Mouse (Mus musculus) heart, embryonic 13.5 days (tissue): ENCODE data around the gene Gm12569. TPM values are rescaled to one million over a fixed set of nuclear protein-coding genes. Genes with fewer than 3 reads are reported as not detected.
A peak's percentile ranks its signal among the peaks of the same experiment; 100 is the strongest.

Experiments
- ATAC-seq: fragments of 200-750 bp; cut with Nextera tagmentation; 2 replicates; pipeline ENCODE4 v1.8.0; 2017; ENCODE audit warnings: moderate TSS enrichment; ENCODE audit not compliant: insufficient number of reproducible peaks, low FRiP score, low TSS enrichment; ENCODE audit errors: extremely low read depth
- H3K27ac ChIP-seq: fragments of 300-500 bp; sonication (generic); replicated peaks from 2 replicates; pipeline ENCODE4 v1.5.1; 2015; ENCODE audit warnings: moderate library complexity, mild to moderate bottlenecking, inconsistent platforms
- H3K27me3 ChIP-seq: fragments of 300-500 bp; sonication (generic); replicated peaks from 2 replicates; pipeline ENCODE4 v1.6.1; 2015; ENCODE audit warnings: mild to moderate bottlenecking, inconsistent platforms
- H3K36me3 ChIP-seq: fragments of 300-500 bp; sonication (generic); 2 replicates; pipeline ENCODE4 v1.6.1; 2015; ENCODE audit warnings: mild to moderate bottlenecking, inconsistent platforms
- H3K4me1 ChIP-seq: fragments of 300-500 bp; sonication (generic); 2 replicates; pipeline ENCODE4 v1.6.1; 2015; ENCODE audit warnings: inconsistent platforms
- H3K4me2 ChIP-seq: fragments of 300-500 bp; sonication (generic); 2 replicates; pipeline ENCODE4 v1.6.1; 2015; ENCODE audit warnings: inconsistent platforms, mild to moderate bottlenecking, moderate library complexity
- H3K4me3 ChIP-seq: fragments of 300-500 bp; sonication (generic); 2 replicates; pipeline ENCODE4 v1.5.1; 2015; ENCODE audit warnings: moderate library complexity, mild to moderate bottlenecking, inconsistent platforms
- H3K9ac ChIP-seq: fragments of 300-500 bp; sonication (generic); 2 replicates; pipeline ENCODE4 v1.6.1; 2015; ENCODE audit warnings: inconsistent platforms, mild to moderate bottlenecking, moderate library complexity
- H3K9me3 ChIP-seq: fragments of 300-500 bp; sonication (generic); 2 replicates; pipeline ENCODE4 v1.6.1; 2016; ENCODE audit warnings: inconsistent platforms
- WGBS: fragments of 180-500 bp; shearing (Covaris S2); methylation state at CpG from one replicate; pipeline ENCODE4 v1.1.7; 2015; ENCODE audit warnings: mixed read lengths; 5-methylcytosine and 5-hydroxymethylcytosine counted together
- polyA plus RNA-seq: library from polyadenylated mRNA; unstranded; fragments of >200 nt; fragmentation: Nextera tagmentation; extraction: Ambion mirVana; gene quantifications from 2 replicates; pipeline ENCODE4 v1.2.1, GENCODE M21; 2015

Gene Gm12569
- polyA plus RNA-seq, 1 experiment from 2014 or later, result not detected

DNA sequence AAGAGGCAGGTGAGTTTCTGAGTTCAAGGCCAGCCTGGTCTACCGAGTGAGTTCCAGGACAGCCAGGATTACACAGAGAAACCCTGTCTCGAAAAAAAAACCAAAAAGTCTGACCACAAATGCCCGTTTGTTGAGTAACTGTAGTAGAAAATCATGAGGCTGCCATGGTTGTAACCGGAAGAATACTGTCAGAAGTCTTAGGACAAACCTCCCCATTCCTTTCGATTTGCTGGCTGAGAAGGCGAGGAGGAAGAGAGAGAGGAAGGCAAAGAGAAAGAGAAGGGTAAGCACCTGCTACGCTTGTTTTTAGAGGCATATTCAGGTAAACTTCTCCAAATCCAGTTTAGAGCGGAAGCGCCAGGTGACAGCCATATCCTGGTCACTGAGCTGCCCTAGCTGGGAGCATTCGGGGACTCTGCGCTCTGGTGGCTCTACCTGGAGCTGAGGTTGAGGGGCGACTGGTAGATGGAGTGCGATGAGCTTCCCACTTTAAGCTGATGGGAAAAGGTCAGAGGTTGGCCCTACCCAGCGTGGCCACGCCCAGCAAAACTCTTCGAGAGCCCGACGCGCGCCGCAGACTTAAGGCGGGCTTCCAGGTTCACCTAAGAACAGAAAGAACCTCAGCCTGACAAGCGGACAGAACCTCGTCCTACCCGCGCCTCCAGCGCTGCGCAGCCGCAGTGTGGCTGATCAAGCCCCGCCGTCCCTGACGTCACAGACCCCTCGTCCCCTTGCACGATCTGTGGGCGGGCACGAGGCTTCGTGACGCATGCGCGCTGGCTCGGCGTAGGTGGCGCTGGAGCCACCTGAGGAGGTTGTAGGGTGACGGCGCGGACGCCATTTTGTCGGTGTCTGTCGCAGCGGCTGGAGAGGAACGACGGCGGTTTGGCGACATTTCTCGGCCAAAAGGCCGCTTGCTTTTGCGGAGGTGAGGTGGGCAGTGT lies 42.3 kb downstream of the Gm12569 start, which contains the start of gene BC049762:
Gene BC049762, minus strand, starts transcription at position 705 of the 944 bp plus-strand sequence.
- H3K4me1 ChIP-seq, result peaks cover 41% of the 10 kb centered on the region
- 7% methylated on average over 57 of the region's 57 CpGs for WGBS
- peaks cover 10% of the 10 kb centered on the region for H3K36me3 ChIP-seq
- H3K27ac ChIP-seq, result peak within 1 kb of the TSS; percentile 98
- peak within 1 kb of the TSS; percentile 92 for H3K9ac ChIP-seq
- H3K4me2 ChIP-seq, result peak within 1 kb of the TSS; percentile 94
- no peaks in the 10 kb centered on the region for H3K27me3 ChIP-seq
- peak; percentile 98 for ATAC-seq
- H3K4me3 ChIP-seq, result peak within 1 kb of the TSS; percentile 68
- no peaks in the 10 kb centered on the region for H3K9me3 ChIP-seq

DNA sequence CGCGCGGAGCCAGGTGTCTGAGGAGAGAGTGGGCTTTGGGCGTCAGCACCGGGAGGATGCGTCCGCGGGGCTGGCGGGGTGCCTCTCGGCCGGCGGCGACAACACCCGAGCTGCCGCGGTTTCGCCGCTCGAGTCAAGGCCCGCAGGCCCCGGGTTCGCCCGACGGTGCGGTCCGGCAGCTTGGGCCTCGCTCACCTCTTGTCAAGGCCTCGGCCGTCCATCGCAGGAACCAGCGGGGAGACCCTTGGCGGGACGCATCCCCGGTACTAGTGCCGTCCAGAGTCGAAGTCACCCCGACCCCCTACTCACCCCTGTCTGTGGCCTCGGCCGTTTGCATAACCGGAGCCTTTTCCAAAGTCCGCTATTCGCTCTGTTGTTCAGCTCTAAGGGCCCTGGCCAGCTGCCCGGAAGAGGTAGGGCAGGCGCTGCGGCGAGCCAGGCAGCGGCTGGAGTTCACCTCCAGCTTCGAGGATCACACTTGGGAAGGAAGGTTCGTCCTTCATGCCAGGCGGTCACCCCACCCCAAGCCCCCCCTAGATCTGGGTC lies 43.1 kb downstream of the Gm12569 start:
- peak overlapping the region; percentile 98 for H3K27ac ChIP-seq
- H3K9me3 ChIP-seq, result no peaks in the 10 kb centered on the region
- peaks cover 10% of the 10 kb centered on the region for H3K36me3 ChIP-seq
- H3K9ac ChIP-seq, result peak overlapping the region; percentile 92
- peaks cover 41% of the 10 kb centered on the region for H3K4me1 ChIP-seq
- peak overlapping the region; percentile 68 for H3K4me3 ChIP-seq
- WGBS, result under 1% methylated on average over 50 of the region's 50 CpGs
- ATAC-seq, result peak; percentile 26; the same call in 1 of the 2 replicates
- no peaks in the 10 kb centered on the region for H3K27me3 ChIP-seq
- peak overlapping the region; percentile 94 for H3K4me2 ChIP-seq

DNA sequence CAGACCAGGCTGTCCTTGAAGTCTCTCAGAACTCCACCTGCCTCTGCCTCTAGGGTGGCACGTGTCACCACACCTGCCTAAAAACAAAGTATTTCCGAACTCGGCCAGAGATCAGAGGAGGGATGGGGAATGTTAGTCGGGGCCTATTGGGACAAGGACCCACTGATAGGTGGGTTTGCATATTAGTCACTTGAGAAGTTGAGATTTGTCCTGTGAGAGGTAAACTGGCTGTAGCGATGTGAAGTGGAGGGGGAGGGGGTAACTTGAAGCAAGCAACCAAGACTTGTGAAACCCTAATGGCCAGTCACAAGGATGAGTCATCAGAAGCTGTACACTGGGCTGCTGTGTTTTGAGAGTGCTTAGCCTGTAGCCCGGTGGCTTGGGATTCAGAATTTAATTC lies 44.1 kb downstream of the Gm12569 start:
- 0 out of 2 replicates have a peak, but pooled peaks have one; percentile 42 for ATAC-seq

DNA sequence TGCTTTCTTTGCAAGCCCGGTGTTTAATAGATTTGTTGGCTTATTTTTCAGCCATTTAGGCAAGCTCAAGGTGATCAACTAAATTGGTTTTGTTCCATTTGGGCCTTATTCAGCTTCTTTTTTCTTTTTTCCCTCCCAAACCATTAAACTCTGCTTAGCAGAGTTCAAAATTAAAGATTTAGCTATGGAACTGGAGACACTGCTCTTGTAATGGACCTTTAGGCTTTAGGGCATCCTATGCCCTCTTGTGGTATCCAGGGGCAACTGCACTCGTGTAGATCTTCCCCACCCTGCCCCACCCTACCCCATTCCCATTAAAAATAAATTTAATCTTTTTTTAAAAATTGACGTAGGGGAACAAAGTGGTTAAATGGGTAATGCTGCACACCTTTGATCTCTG lies 45.1 kb downstream of the Gm12569 start:
- peaks cover 41% of the 10 kb centered on the region for H3K4me1 ChIP-seq
- H3K4me3 ChIP-seq, result peak overlapping the region; percentile 68
- peaks cover 24% of the 10 kb centered on the region for H3K36me3 ChIP-seq
- H3K27ac ChIP-seq, result no peak overlapping the region
- H3K9ac ChIP-seq, result peak overlapping the region; percentile 92
- no peaks in the 10 kb centered on the region for H3K27me3 ChIP-seq
- H3K4me2 ChIP-seq, result peak overlapping the region; percentile 94
- ATAC-seq, result no peak
- WGBS, result 51% methylated on average over 3 of the region's 3 CpGs
- H3K9me3 ChIP-seq, result no peaks in the 10 kb centered on the region

More for the DNA sequence above, 44.1 kb downstream of the Gm12569 start:
- no peaks in the 10 kb centered on the region for H3K27me3 ChIP-seq
- 5% methylated on average over 6 of the region's 6 CpGs for WGBS
- H3K9me3 ChIP-seq, result no peaks in the 10 kb centered on the region
- peak overlapping the region; percentile 94 for H3K4me2 ChIP-seq
- H3K4me1 ChIP-seq, result peaks cover 41% of the 10 kb centered on the region
- H3K9ac ChIP-seq, result peak overlapping the region; percentile 92
- peak overlapping the region; percentile 98 for H3K27ac ChIP-seq
- H3K36me3 ChIP-seq, result peaks cover 15% of the 10 kb centered on the region
- H3K4me3 ChIP-seq, result peak overlapping the region; percentile 68

DNA sequence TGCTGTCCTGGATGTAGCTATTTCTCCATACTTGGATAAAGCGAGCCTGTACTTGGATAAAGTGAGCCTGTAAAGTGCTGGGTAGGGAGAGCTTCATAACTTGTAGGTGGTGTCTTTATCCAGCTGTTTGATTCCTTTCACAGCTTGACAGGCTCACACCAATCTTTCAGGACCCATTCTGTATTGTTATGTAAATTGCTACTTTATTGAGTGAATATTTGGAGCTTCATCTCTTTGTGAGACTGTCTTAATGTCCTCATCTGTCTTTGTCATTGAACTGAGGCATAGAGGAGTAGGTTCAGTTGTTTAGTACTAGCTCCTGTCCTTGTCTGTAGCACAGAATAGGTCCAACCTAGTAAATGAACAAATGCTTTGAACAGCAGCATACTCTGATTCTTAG lies 54.1 kb downstream of the Gm12569 start:
- H3K27ac ChIP-seq, result no peak overlapping the region
- no peak overlapping the region for H3K9ac ChIP-seq
- no peaks in the 10 kb centered on the region for H3K4me1 ChIP-seq
- no peak for ATAC-seq
- H3K27me3 ChIP-seq, result no peaks in the 10 kb centered on the region
- no peak overlapping the region for H3K4me2 ChIP-seq
- H3K36me3 ChIP-seq, result peaks cover 89% of the 10 kb centered on the region
- WGBS, result 93% methylated on average over 1 of the region's 1 CpGs
- H3K9me3 ChIP-seq, result no peaks in the 10 kb centered on the region
- no peak overlapping the region for H3K4me3 ChIP-seq

Other genes with a start within 250 kb of the Gm12569 start
- gene Olfr1377, start 238.5 kb upstream of the Gm12569 start, polyA plus RNA-seq, result not detected in 2 replicates
- gene Olfr51, start 216.9 kb upstream of the Gm12569 start, polyA plus RNA-seq, result not detected in 2 replicates
- gene Olfr54, start 206.2 kb upstream of the Gm12569 start, polyA plus RNA-seq, result not detected in 2 replicates
- not detected in 2 replicates for gene Olfr1375, start 172.4 kb upstream of the Gm12569 start, polyA plus RNA-seq
- 5.1 and 5.3 TPM in 2 replicates for gene Zfp354a, start 161.2 kb upstream of the Gm12569 start, polyA plus RNA-seq
- 66.8 and 78.1 TPM in 2 replicates for gene Clk4, start 41.3 kb downstream of the Gm12569 start, polyA plus RNA-seq
- 0.17 and 0.27 TPM in 2 replicates for gene BC049762, start 42.6 kb downstream of the Gm12569 start, polyA plus RNA-seq
- 9.9 and 10.5 TPM in 2 replicates for gene Col23a1, start 69.4 kb downstream of the Gm12569 start, polyA plus RNA-seq